Mouse (Mus musculus): ENCODE measurements at regions not wholly inside any gene's neighbourhood (a gene's known extent, or its start where the extent isn't known, plus 50 kb on each side); places are given as distances from the start of the nearest gene placed in this dataset.
A peak's percentile ranks its signal among the peaks of the same experiment; 100 is the strongest.

DNA sequence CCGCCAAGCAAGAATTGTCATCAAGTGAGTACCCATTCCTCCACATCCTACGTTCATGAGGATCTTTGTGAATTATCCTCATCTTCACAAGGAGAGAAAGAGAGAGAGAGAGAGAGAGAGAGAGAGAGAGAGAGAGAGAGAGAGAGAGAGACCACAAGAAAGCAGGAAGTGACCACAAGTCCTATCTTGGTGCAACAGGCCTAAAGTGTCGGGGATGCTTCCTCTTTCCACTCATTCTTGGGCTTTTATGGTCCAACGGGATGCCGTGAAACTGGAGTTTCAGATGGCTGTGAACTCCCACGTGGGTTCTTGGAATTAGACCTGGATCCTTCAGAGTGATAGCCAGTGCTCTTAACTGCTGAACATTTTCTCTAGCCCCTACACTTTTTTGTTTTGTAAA is 53.1 kb upstream of the Rai14 start:
- DNase-seq (ENCODE audit: low spot score in 2 of 2), result no peak

DNA sequence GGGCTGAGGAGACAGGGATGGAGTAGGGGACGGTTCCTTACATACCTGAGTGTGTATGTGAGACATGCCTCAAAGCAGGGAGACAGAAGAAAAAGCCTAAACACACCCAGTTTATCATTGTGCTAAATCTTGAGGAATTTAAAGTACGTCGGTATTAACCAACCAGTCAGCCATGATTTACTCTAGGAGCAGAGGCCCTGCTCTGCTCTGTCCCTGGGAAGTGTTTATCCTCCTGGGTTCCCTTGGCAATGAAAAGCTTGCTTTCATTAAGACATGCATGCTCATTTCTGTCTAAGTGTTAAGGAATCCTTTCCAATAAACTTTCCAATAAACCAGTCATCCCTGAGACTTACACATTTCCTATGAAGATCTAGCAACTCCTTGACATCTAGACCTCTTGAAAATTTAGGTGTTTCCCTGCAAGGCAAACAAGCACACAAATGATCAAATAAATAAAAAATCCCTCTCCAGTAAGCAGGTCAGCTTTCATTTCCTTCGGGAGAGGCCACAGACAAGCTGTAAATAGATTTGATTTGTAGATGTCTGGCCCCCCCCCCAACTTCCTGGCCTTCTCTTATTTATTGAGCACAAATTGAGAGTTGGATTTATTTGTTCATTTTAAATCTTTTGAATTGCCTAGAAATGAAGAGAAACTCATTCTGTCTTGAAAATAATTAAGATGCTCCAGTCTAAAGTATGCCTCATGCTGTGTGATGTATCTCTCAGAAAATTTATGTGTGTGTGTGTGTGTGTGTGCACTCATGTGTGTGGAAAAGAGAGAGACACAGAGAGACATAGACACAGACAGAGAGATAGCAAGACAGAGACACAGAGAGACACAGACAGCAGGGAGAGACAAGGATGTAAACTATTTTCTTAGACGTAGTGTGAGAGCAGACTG is 56.2 kb upstream of the Rai14 start:
- no peak for DNase-seq (ENCODE audit: low spot score in 2 of 2)

DNA sequence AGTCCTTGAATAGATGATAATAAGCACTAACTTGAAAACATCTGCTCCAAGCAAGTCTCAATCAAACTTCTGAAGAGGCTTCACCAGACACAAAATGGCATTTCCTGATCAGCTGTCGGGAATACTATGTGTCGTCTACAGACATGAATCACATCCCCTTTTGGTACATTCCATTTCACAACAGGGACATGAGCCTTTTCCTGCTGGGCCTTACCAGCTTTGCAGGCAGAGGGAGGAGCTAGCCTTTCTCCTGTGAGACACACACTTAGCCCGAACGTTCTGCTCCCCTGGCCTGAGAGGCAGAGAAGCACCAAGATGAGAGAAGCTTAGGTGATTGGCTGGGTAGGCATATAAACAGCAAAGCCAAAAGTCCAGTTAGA is 56.9 kb upstream of the Rai14 start:
- no peak for DNase-seq (ENCODE audit: low spot score in 2 of 2)

DNA sequence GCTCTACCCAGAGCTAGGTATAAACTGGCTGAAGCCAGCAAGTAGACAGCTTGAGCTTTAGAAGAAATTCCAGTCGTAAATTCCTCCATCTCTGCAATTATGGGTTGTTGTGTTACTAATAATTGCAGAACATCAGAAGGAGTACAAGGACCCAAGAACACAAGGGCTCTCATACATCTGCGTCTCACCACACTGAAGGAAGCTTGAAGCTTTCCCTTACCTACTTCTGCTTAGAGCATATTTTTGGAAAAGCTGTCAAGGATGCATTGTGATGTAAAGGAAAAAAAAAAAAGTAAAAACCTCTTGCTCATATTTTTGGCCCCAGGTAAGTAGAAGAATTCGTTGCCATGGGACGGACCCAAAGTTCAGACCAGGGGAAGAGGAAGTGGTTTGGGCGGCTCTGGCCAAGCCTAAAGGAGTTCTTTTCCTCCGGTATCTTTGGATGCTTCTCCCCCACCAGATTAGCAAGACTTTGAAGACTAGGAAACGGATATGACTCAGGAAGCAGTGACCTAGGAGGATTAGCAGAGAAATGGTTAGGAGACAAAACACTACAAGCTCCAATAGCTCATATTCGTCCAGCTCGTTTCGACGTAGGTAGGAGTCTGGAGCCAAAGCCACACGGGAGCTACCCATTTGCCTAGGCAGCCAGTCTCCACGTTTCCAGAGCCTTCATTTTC is 65.7 kb upstream of the Rai14 start:
- no peak for DNase-seq (ENCODE audit: low spot score in 2 of 2)

DNA sequence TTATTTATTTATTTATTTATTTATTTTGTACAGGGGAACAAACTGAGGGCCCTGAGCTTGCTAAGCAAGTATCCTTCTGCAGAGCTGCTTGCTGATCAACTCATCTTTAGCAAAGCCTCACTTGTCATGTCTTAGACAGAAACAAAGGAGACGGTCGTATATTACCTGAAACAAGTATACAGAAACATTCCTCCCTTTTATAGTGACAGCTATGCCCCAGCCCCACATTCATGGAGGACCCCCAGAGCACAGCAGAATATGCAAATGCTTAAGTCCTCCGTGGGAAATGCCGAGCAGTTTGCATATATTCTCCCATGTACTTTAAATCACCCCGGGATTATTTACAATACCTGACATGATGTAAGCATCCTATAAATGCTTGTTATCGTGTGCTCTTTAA is 74.9 kb upstream of the Rai14 start:
- no peak for DNase-seq (ENCODE audit: low spot score in 2 of 2)

DNA sequence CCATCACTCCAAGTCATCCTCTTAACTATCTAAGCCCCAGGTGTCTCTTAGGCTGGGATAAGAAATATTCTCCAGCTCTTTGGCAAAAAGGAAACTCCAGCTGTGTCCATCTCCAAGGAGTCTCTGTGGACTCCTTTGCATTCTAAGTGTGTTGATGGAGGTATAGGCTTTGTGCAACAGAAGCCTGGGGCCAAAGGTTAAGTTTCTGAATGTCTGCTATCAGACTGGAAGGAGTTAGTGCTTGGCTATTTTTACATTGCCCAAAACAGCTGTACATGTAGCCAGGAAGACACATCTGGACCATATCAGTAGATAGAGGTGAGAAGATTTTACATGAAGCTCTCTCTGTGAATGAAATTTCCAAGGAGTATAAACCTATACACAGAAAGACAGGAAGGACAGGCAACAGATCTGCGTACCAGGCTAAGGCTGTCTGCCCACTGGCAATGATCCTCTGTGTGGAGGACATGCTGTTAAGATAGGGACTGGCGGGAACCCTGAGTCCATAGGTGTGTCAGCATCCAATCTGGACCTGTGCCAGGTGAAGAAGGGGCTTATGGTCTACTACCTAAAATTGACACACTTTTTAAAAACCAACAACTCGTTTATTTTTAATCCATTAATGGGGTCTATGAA is 76.6 kb upstream of the Rai14 start:
- no peak for DNase-seq (ENCODE audit: low spot score in 2 of 2)

DNA sequence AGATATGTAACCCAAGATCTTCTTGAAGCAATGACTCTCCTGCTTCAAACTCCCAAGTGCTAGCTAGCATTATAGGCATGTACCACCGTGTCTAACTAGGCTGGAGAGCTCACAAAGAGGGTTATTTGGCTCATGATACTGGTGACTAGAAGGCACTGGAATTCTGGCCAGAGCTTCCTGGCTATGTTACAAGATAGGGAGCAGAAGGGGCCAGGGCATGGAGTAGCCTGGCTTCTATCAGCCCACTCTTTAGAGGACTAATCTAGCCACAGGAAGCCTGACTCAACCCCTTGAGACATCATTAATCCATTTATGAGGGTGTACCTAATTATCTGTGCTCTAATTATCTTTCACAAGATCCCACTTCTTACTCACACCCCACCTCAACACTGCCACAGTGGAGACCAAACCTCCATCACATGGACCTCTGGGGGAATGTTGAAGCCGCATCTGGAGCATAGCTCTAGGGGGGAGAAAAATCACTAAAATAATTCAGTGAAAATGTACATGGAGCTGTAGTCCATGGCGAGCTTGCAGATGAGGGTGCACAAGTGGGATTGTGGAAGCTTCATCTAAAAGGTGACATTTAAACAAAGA is 77.2 kb upstream of the Rai14 start:
- DNase-seq (ENCODE audit: low spot score in 2 of 2), result no peak

DNA sequence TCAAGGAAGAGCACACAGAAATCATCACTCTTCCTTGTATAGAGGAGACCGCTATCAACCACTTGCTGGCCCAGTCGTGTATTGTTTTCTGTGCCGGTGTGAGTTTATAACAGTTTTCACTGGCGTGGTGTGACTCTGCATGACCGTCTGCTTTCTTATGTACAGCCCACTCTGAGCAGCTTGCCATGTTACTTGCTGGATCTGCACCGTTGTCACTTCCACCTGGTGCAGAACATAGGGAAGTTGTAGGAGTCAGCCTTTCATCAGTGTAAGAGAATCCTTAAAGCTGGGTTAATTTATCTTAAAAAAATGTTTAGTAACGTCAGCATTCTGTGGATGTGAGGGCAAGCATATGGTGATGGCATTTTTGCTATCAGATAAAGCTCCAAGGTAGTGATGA is 77.7 kb upstream of the Rai14 start:
- DNase-seq (ENCODE audit: low spot score in 2 of 2), result no peak

DNA sequence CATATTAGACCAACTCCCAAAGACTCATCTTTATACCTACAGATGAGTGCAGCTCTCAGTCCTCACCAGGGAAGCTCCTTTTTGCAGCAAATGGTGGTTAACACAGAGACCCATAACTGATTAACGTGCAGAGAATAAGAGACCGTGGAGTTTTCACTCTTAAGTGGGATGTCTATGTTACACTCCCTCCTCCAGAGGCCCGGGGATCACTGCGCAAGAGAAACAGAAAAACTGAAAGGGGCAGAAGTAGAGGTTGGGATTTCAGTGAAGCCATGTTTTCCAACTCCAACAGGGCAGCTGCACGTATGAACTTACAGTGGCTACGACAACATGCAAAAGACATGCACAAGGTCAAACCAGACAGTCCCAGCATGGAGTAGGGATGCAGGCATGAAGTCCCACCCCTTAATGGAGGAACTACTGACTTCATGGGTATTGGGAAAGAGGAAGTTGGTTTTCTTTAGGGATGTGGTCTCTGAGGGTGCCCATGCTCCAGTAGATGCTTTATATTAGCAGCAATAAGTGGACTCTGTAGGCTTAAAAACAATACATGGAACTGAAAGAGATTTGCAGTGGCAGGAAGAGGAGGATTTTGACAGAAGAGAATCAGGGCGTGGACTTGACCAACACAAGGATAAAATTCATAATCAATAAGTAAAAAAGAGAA is 80.8 kb upstream of the Rai14 start:
- DNase-seq (ENCODE audit: low spot score in 2 of 2), result no peak

DNA sequence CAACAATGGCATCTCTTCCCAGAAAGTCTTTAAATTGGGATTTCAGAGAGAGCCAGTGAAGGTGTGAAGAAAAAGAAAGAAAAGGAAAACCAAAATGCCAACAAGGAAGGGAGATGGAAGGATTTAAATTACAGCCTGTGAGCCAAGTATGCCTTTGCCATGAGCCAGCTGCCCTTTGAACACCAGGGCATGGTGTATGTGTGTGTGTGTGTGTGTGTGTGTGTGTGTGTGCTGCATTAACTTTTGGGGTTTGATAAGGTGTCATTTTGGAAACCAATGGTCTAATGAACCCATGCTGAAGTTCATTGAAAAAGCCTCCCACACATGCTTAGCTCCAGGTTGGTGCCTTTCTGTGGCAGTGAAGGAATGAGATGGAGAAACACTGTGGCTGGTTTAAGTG is 85.2 kb upstream of the Rai14 start:
- no peak for DNase-seq (ENCODE audit: low spot score in 2 of 2)

DNA sequence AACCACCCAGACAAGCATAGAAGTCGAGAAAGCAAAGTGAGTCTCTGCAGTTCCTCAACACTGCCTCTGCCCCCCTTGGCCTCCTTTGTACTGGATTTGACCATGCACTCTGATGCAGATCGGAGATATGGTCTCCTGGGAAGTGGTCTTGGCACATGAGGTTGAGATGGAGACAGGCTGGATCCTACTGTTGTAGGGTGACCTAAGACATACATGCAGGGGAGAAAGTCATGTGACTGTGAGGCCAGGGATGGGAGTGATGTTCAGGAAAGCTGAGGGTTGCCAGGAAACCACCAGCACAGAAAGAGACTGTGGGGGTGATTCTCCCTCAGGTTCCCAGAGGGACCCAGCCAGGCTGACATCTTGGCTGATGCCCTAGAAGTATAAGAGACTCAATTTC is 99.8 kb upstream of the Rai14 start:
- DNase-seq (ENCODE audit: low spot score in 2 of 2), result no peak

DNA sequence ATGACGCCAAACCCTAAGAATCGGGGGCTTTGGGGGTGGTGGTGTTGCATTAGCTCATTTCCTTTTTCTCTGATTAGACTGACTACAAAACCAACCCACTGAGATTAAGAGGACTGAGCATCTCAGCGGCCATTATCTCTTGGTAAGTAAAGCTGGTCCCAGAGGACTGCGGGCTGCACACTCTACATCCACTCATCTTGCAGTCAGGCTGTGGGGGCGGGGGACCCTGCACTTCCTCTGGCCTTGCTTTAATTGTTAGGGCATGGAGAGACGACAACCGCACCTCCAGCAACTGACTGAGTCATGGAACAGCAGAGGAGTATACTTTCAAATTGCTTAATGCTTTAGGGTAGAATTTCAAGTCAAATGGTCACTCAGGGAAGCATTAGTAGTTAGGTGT is 100.3 kb upstream of the Rai14 start:
- DNase-seq (ENCODE audit: low spot score in 2 of 2), result no peak

DNA sequence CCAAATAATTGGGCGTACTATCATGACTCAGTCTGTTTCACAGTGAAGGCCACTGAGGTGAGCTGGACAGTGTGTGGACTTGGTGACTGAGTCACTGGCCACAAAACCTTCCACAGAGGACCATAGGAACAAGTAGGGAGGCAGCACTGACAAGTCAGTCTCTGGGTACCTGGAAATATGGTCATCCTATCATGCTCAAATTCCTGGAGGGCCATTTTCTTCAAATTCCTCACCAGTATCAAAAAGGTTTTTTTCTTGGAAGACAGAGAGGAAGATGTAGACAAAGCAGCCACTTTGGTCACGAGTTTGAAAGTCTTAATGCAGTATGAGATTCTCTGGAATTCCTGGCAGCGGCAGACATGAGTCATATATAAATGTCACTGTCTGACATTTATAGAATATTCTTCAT is 101.8 kb upstream of the Rai14 start:
- DNase-seq (ENCODE audit: low spot score in 2 of 2), result no peak

DNA sequence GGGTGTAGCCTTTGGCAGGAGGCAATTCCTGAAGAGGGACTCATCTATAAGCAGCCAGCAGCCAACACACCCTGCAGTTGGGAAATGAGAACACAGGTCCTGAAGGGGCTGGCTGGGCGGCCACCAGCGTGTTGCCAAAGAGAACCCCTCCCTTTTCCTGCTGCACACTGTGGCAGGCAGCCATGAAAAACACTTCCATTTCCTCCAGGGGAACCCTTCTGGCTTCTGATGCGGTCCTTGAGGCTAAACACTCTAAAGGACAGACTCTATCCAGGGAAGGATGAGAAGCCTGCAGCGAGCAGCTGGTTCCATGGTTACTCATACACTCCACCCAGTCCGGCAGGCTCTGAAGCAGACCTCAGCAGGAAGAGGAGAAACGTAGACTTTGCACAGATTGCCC is 103.8 kb upstream of the Rai14 start:
- peak in 1 of 2 experiments; percentile 14 for DNase-seq (ENCODE audit: low spot score in 2 of 2)

DNA sequence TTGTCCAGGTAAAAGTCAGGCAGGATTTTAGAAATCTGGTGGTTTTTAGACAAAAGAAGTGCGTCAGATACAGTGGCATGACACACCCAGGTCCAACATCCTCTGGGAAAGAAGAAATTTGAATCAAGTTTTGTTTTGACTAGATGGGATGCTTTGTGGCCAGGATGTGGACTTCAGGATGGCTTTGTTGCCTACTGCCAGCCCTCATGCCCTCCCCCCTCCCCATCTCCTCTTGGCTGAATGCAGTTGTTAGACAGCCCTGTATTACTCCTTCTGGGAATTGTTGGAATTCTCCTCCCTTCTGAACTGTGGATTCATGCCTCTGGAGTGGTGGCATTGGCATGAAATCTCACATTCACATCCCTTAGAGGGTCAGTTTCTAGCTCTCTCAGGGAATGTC is 104.3 kb upstream of the Rai14 start:
- no peak for DNase-seq (ENCODE audit: low spot score in 2 of 2)

DNA sequence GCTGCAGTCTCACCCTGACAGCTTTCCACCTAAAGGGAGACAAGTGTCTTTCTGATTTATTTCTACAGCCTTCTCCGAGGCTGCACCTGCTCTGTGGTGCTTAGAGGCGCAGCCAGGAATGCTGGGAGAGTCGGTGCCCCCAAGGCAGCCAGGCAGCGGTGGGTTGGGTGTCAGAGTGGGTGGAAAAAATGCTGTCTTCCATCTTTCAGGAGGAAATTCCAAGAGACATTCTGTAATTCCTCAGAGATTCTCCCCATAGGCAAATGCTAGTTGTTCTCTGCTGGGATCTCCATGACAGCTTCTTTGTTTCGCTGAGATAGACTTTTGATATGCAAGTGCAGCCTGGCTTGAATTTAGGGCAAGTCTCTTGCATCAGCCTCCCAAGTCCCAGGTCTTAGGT is 109.5 kb upstream of the Rai14 start:
- no peak for DNase-seq (ENCODE audit: low spot score in 2 of 2)

DNA sequence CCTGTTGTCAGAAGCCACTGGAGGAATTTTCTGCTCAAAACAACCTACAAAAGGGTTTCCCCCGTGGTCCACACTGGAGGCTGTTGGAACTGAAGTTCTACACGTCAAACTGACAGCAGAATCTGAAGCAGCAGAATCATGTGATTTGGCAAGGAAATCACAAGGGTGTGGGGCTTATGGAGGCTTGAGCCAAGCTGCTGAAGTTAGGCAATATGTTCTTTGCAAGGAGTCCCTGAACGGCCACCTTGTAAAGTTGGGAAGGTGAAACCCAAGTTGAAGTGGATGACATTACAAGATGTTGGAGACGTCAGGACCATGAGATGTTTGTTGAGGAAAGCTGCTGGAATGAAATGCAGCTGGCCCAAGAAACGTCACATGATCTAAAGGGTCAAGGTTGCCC is 115.2 kb upstream of the Rai14 start:
- no peak for DNase-seq (ENCODE audit: low spot score in 2 of 2)

DNA sequence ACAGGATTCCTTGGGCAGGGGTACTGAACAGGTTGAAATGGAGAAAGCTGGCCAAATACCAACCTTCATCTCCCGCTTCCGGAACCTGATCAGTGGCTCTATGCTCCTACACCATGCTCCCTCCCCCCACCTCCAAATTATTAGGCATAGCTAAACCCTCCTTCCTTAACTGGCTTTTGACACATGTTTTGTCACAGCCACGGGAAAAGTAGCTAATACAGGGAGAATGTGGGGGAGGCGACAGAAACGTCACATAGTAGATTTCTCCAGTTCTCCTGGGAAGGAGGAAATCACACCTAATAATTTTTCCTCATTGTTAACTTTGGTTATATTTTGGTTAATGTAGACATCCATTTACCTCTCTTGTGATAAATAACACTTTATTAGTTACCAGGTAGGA is 116.1 kb upstream of the Rai14 start:
- no peak for DNase-seq (ENCODE audit: low spot score in 2 of 2)

DNA sequence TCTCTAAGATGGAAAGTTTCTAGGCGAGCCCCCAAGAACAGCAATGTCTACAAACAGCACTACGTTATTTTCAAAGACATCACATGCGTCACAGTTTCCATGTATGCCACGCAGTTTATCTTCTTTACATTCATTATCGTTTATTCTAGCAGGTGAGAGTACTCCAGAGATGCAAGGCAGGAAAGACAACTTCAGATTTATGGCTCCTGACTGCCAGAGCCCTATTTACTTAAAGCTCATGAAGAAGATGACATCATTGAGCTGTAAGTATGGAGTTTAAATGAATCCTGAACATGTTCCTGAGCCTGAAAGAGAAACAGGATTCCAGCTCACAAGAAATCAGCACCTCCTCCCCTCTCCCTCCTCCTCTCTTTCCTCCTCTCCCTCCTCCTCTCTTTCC is 116.7 kb upstream of the Rai14 start:
- DNase-seq (ENCODE audit: low spot score in 2 of 2), result no peak

DNA sequence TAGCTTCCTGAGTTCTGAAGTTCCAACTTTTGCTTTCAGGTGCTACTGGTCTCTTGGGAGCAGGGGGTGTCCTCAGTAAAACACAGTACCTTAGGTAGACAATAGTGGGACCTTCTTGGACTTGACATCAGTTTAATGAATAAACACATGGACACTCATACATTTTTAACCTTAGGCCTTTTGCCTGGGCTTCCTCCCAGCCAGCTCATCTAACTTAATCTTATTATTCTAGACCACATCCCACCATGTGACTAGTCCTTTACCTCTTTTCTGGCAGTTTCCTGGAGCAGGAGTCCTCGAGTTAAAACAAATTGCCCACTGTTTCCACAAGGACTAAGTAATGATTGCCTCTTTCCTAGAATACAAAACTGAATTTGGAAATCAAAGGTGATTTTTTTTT is 117.9 kb upstream of the Rai14 start:
- DNase-seq (ENCODE audit: low spot score in 2 of 2), result no peak

DNA sequence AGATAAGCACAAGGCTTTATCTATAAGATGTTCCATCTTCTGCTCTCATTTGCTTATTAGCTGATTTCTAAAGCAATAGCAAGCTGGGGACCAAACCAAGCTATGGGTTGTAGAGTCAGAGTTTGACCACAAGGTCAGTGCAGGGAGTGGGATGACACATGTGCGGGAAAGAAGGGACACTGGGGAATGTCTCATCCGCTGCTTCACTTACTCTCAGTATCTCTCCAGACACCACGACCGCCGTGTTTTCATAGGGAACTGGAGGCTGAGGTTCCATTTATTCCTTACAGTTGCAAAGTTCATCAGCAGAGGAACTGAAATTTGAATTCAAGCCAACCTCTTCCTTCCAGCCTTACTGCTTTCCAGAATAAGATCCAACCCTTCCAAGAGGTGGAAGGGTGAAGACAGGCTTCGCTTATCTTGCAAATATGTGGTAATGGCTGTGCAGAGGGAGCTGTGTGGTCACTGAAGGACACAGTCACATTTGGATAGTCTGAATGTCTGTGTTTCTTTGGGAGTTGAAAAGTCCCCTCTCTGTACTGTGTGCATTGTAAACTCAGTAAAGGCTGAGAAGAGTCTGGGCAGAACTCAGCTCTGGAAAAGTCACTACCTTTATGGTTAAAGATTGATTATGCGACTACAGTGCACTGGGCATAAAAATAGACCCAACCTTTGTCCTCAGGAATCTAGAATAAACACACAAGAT is 118.1 kb upstream of the C1qtnf3 start:
- DNase-seq (ENCODE audit: low spot score in 2 of 2), result no peak
